Mouse (Mus musculus) kidney, adult 2 months (tissue): ENCODE data around the gene Snx21.

ENCODE experiments used
- CTCF ChIP-seq: fragments of 200-500 bp; conservative IDR thresholded peaks from 2 replicates; pipeline ENCODE4 v1.5.1; 2011; ENCODE audit warnings: low read depth, mild to moderate bottlenecking, control low read depth, low read length, moderate library complexity, mixed read lengths; ENCODE audit not compliant: insufficient read depth, insufficient read length
- POLR2A ChIP-seq: fragments of 200-500 bp; IDR thresholded peaks from one replicate; pipeline ENCODE4 v1.6.1; 2011; ENCODE audit warnings: low read depth, low read length, control low read depth

DNA sequence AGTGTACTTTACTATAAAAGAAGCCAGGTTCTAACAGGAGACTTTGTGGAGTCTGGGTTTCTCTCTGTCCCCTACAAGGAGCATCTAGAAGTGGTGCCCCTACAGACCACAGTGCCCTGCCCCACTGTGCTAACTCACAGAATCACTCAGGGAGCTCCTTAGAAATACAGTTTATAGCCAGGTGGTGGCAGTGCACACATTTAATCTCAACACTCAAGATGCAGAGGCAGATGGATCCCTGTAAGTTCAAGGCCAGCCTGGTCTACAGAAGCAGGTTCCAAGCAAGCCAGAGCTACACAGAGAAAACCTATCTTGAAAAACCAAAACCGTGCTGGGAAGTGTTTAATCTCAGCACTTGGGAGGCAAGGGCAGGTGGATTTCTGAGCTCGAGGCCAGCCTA is 8.1 kb downstream of the Snx21 start:
- no peak for TF ChIP-seq POLR2A
- no peak for TF ChIP-seq CTCF
